Mouse (Mus musculus): Measurements from ENCODE around the gene Ube2v1. TPM values are rescaled to one million over a fixed set of nuclear protein-coding genes. Genes with fewer than 3 reads are reported as not detected.

Ube2v1 gene
- polyA plus RNA-seq (2017; shearing (Covaris generic)) = 369 TPM

DNA sequence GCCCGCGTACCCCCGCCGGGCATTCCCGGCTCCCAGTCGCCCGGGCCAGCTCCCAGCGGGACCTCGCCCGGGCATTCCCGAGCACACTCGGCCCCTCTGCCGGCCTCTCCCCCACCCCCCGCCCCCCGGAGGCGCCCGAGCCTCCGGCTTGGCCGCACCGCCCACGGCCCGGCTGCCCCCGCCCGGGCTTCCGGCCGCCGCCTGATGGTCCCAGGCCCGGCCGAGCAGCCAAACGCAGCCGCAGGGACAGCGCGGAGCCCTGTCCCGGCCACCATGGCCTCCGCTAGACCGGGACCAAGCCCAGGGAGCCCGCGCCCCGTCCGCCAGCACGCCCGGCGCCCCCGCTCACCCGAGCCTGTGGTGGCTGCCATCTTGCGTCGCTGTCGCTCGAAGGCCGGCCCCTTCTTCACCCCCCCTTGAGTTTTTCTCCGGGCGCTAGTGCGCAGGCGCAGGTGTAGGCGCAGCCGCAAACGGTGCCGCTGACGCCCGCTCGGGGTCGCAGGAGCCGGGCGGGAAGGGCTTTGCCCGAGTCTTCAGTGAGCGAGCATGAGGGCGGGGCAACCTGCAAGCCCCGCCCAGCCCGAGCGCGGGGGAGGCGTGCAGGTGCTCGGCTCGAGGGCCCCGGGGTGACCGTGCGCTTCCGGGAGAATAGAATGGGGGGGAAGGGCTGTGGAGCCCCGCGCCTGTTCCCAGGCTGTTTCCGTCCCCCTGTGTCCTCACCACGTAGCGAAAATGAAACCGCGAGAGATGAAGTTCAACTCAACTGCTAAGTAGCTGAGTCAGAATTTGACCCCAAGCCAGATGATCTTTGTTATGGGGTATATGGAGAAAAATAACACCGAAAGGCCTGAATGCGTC is at the start of gene Ube2v1:
Gene Ube2v1, minus strand, starts transcription at position 505 of the 858 bp plus-strand sequence.

DNA sequence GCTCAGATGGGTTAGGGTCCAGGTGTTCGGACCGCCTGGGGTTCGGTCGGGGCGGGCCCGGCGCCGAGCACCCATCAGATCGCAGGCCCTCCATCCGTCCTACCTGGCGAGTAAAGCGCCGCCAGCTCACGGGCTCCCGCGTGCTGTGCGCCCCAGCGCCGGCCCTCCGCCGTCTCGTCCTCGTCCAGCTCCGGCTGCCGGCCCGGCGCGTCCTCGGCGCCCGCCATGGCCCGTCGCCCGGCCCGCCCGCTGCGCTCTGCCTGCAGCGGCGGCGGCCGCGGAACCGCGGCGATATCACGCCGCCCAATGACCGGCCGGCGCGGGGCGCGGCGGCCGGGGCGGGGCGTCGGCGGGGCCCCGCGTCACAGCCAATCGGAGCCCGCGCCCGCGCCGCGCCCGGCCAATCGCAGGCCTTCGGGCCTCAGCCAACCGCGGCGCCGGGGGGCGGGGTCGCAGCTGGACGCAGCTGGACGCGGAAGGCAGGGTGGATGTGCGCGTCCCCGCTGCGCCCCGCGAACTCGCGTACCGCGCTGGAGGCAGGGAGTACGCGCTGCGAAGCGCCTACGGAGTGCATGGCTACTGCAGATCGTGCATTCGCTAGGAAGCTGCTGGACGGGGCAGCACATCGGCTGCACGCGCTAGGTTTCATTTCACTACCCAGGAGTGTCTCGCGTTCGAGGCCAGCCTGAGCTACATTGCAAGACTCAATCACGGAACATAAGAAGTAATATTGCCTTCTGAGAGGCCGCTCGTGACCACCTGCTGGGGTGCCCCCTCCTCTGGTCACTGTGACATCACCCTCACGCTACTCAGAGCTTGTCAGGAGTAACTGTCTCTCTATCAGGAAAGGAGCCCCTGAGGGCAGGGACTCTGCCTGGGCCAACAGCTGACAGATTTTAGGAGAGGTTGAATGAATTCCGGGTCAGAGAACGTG is 29.6 kb upstream of the Ube2v1 start, which contains the start of gene Gm20431:
Gene Gm20431, minus strand, starts transcription at position 227 of the 934 bp plus-strand sequence.

Other genes starting within 250 kb of the Ube2v1 start
- gene Slc9a8, start 210.4 kb downstream of the Ube2v1 start, polyA plus RNA-seq (2017; shearing (Covaris generic)) = 75.5 TPM
- gene Rnf114, start 139.4 kb downstream of the Ube2v1 start, polyA plus RNA-seq (2017; shearing (Covaris generic)) = 305 TPM
- 38.2 TPM for gene Spata2, start 139.2 kb downstream of the Ube2v1 start, polyA plus RNA-seq (2017; shearing (Covaris generic))
- not detected for gene Snai1, start 93.9 kb downstream of the Ube2v1 start, polyA plus RNA-seq (2017; shearing (Covaris generic))
- not detected for gene Gm20431, start 29.4 kb upstream of the Ube2v1 start, polyA plus RNA-seq (2017; shearing (Covaris generic))
- gene Cebpb, start 56.8 kb upstream of the Ube2v1 start, polyA plus RNA-seq (2017; shearing (Covaris generic)) = 0.43 TPM
- gene Tmem189, start 57.7 kb upstream of the Ube2v1 start, polyA plus RNA-seq (2017; shearing (Covaris generic)) = 10.0 TPM